Mouse (Mus musculus) mouse trophoblast stem cell (cell line): ENCODE measurements around the gene Zbtb40.

Experiments used
- in situ Hi-C, 2 experiments: fragments of 300-500 bp; cut with MseI, MboI; formaldehyde crosslinking; loops; 2 replicates in 1 of 2; 3 replicates in 1 of 2; pipeline ENCODE4 v1.15.1; 2025

Gene Zbtb40

GRCm38 (mm10) chr4:136934746-136935613, 113.6 kb downstream of the Zbtb40 start:
- in situ Hi-C loops, result no loop called here

DNA sequence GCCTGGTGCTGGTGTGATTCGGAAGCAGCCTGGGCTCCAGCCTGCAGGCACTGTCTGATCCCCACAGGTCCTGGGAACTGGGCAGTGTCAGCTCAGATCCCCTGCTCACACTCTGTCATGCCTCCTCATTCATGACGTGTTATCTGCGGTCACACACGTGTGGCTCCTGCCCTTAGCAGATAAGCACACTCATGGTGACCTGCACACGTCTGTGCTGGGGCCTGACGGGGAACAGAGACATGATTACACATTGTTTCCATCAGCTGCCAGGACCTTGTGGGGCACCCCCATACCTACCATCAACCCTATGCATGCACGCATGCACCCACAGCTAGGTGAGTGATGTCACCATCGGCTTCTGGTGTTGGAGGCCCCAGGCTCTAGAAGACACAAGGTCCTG, 118.1 kb downstream of the Zbtb40 start:
- in situ Hi-C loops, result no loop called here
